Mouse (Mus musculus): ENCODE results near the gene 5730409E04Rik. TPM values are rescaled to one million over a fixed set of nuclear protein-coding genes. Genes with fewer than 3 reads are reported as not detected.
A peak's percentile ranks its signal among the peaks of the same experiment; 100 is the strongest.

Gene 5730409E04Rik
- total RNA-seq, 1 experiment, result 1.7 TPM

DNA sequence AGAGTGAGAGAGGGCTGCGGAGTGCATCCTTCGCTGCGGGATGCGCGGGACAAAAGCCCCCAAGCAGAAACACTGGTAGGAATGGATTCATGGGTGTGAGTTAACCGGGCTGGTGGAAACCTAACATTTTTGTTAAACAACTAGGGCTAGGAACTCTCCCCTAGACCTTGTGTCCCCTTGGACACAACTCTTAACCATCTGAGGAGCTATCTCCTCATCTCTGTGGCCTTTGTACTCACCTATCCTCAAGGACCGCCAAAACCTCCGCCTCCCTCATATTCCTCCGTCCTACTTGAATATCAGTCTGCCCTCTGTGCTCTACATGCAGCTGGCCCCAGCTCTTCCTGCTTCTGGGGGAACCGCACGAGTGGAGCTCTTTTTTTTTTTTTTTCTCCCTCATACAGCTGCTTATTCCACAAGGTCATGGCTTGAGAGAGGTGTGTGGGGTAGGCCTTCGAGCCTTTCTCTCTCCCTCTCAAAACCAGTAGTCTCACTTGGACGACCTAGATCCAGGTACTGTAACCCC lies 10.8 kb downstream of the 5730409E04Rik start:
- Histone ChIP-seq H3K9me3 (ENCODE audit: control insufficient read depth, insufficient read depth, low read depth, low read length) (no peaks in the 10 kb centered on the region), H3K4me3 (ENCODE audit: insufficient read depth in 1 of 2, low read depth in 1 of 2, low read length in 2 of 2, poor library complexity in 1 of 2, severe bottlenecking in 1 of 2) (peak overlapping the region; percentile 52 to 54), H3K36me3 (ENCODE audit: control insufficient read depth, insufficient read depth, low read length, poor library complexity, severe bottlenecking) (no peaks in the 10 kb centered on the region), H3K4me1 (ENCODE audit: control insufficient read depth in 2 of 2, insufficient read depth in 2 of 2, low read length in 2 of 2, poor library complexity in 1 of 2) (peaks cover 0 to 4% of the 10 kb centered on the region in 2 experiments; a peak in 1 of 4 replicates), H3K9ac (ENCODE audit: insufficient read depth, low read depth, low read length, poor library complexity, severe bottlenecking) (peak overlapping the region; percentile 3; the same call in 1 of the 2 replicates), H3K27ac (ENCODE audit: insufficient read depth, low read depth, low read length, poor library complexity, severe bottlenecking) (no peak overlapping the region)
- TF ChIP-seq MAFK (IDR thresholded peaks at IDR 0.05; ENCODE audit: insufficient read depth, low read depth, low read length) (no peak), HCFC1 (IDR thresholded peaks at IDR 0.05; ENCODE audit: borderline replicate concordance, insufficient read depth, low read length) (no peak), ZNF384 (IDR thresholded peaks at IDR 0.05; ENCODE audit: low read depth, low read length) (no peak), CHD2 (IDR thresholded peaks at IDR 0.05; ENCODE audit: low read depth, low read length) (no peak), ZC3H11A (IDR thresholded peaks at IDR 0.05; ENCODE audit: borderline replicate concordance, low read depth, low read length) (no peak)
- no peak for DNase-seq (ENCODE audit: low read depth, low spot score)
- in situ Hi-C loops (cut with MboI; ENCODE audit: low sequenced_read_pairs in 2 of 2, unreplicated experiment in 2 of 2), result no loop called here

DNA sequence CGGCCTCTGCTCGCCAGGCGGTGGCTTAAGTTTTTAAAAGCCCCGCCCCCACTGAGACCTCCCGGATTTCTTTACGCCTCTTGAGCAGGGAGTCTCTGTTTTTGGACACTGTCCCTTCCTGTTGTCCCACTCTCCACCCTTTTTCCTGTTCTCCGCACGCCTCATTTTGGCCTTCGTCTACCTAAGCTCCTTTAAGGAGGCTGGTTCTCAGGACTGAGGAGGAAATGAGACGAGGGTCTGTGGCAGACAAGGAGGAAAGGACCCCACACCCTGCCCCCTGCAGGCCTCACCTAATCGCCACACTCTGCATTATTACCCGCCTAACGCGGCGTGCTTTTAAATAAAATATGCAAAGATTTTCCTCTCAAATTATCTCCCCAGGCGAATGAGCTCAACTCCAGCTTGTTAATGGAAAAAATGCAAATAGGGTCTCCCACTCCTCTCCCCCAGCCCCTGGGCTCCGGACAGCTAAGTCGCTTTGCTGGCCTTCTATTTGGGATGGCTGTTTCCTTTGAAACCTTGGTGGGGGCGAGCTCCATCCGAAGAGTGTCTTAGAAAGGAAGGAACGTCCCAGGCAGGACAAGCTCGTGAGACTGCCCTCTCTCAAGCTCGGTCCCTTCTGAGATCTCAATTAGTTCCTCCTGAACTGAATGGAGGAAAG lies 17.5 kb downstream of the 5730409E04Rik start:
- no peak overlapping the region for H3K9ac ChIP-seq (ENCODE audit: insufficient read depth, low read depth, low read length, poor library complexity, severe bottlenecking)
- no peaks in the 10 kb centered on the region for H3K9me3 ChIP-seq (ENCODE audit: control insufficient read depth, insufficient read depth, low read depth, low read length)
- in situ Hi-C loops (cut with MboI; ENCODE audit: low sequenced_read_pairs in 2 of 2, unreplicated experiment in 2 of 2), result no loop called here
- no peaks in the 10 kb centered on the region for H3K36me3 ChIP-seq (ENCODE audit: control insufficient read depth, insufficient read depth, low read length, poor library complexity, severe bottlenecking)
- H3K27ac ChIP-seq (ENCODE audit: insufficient read depth, low read depth, low read length, poor library complexity, severe bottlenecking), result 0 out of 2 replicates have a peak overlapping the region, but pooled peaks have one; percentile 16
- H3K4me1 ChIP-seq (ENCODE audit: control insufficient read depth in 2 of 2, insufficient read depth in 2 of 2, low read length in 2 of 2, poor library complexity in 1 of 2), result peaks cover 4 to 7% of the 10 kb centered on the region in 2 experiments
- DNase-seq (ENCODE audit: low read depth, low spot score), result no peak
- TF ChIP-seq ZC3H11A (IDR thresholded peaks at IDR 0.05; ENCODE audit: borderline replicate concordance, low read depth, low read length) (no peak), HCFC1 (IDR thresholded peaks at IDR 0.05; ENCODE audit: borderline replicate concordance, insufficient read depth, low read length) (no peak), MAFK (IDR thresholded peaks at IDR 0.05; ENCODE audit: insufficient read depth, low read depth, low read length) (no peak)
- peak overlapping the region in 1 of 2 experiments; percentile 61; a peak in 2 of 4 replicates for H3K4me3 ChIP-seq (ENCODE audit: insufficient read depth in 1 of 2, low read depth in 1 of 2, low read length in 2 of 2, poor library complexity in 1 of 2, severe bottlenecking in 1 of 2)

DNA sequence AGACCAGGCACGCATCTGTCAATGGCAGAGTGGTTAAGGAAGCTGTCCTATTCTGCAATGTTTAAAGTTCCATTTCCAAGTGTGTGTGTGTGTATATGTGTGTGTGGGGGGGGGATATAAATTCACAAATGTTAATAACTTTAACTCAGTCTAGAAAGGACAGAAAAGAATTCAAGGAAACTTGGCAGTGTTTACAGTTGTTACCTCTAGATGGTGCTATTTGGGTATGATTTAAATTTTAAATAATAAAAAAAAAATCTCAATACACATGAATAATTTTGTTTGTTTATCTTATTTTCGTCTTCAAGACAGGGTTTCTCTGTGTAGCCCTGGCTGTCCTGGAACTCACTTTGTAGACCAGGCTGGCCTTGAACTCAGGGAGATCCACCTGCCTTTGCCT lies 22.3 kb downstream of the 5730409E04Rik start:
- Histone ChIP-seq H3K9ac (ENCODE audit: insufficient read depth, low read depth, low read length, poor library complexity, severe bottlenecking) (no peak overlapping the region), H3K27ac (ENCODE audit: insufficient read depth, low read depth, low read length, poor library complexity, severe bottlenecking) (no peak overlapping the region), H3K4me3 (ENCODE audit: insufficient read depth in 1 of 2, low read depth in 1 of 2, low read length in 2 of 2, poor library complexity in 1 of 2, severe bottlenecking in 1 of 2) (no peak overlapping the region), H3K4me1 (ENCODE audit: control insufficient read depth in 2 of 2, insufficient read depth in 2 of 2, low read length in 2 of 2, poor library complexity in 1 of 2) (peaks cover 3 to 5% of the 10 kb centered on the region in 2 experiments), H3K36me3 (ENCODE audit: control insufficient read depth, insufficient read depth, low read length, poor library complexity, severe bottlenecking) (no peaks in the 10 kb centered on the region), H3K9me3 (ENCODE audit: control insufficient read depth, insufficient read depth, low read depth, low read length) (no peaks in the 10 kb centered on the region)
- no peak for TF ChIP-seq ZC3H11A (IDR thresholded peaks at IDR 0.05; ENCODE audit: borderline replicate concordance, low read depth, low read length)
- TF ChIP-seq MAFK (IDR thresholded peaks at IDR 0.05; ENCODE audit: insufficient read depth, low read depth, low read length), result no peak
- in situ Hi-C loops (cut with MboI; ENCODE audit: low sequenced_read_pairs in 2 of 2, unreplicated experiment in 2 of 2), result no loop called here
- DNase-seq (ENCODE audit: low read depth, low spot score), result no peak

DNA sequence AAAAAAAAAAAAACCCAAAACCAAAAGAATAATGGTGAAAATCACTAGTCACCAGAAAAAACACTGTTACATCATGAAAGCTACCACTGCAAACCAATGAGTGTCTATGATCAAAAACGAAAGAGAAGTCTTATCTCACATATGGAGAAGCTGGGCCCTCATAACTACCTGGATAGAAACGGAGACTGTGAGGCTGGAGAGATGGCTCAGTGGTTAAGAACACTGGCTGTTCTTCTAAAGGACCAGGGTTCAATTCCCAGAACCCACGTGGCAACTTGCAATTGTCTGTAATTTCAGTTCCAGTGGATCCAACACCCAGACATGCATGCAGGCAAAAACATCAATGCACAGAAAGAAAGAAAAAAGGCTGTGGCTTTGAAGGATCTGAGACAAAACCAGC lies 23.1 kb downstream of the 5730409E04Rik start:
- TF ChIP-seq ZNF384 (IDR thresholded peaks at IDR 0.05; ENCODE audit: low read depth, low read length) (no peak), CHD2 (IDR thresholded peaks at IDR 0.05; ENCODE audit: low read depth, low read length) (no peak), MAFK (IDR thresholded peaks at IDR 0.05; ENCODE audit: insufficient read depth, low read depth, low read length) (no peak), HCFC1 (IDR thresholded peaks at IDR 0.05; ENCODE audit: borderline replicate concordance, insufficient read depth, low read length) (no peak), ZC3H11A (IDR thresholded peaks at IDR 0.05; ENCODE audit: borderline replicate concordance, low read depth, low read length) (no peak)
- no peaks in the 10 kb centered on the region for H3K9me3 ChIP-seq (ENCODE audit: control insufficient read depth, insufficient read depth, low read depth, low read length)
- in situ Hi-C loops (cut with MboI; ENCODE audit: low sequenced_read_pairs in 2 of 2, unreplicated experiment in 2 of 2), result no loop called here

More for the DNA sequence above, 23.1 kb downstream of the 5730409E04Rik start:
- Histone ChIP-seq H3K4me3 (ENCODE audit: insufficient read depth in 1 of 2, low read depth in 1 of 2, low read length in 2 of 2, poor library complexity in 1 of 2, severe bottlenecking in 1 of 2) (no peak overlapping the region), H3K36me3 (ENCODE audit: control insufficient read depth, insufficient read depth, low read length, poor library complexity, severe bottlenecking) (no peaks in the 10 kb centered on the region), H3K4me1 (ENCODE audit: control insufficient read depth in 2 of 2, insufficient read depth in 2 of 2, low read length in 2 of 2, poor library complexity in 1 of 2) (no peaks in the 10 kb centered on the region; a peak in 1 of 4 replicates), H3K27ac (ENCODE audit: insufficient read depth, low read depth, low read length, poor library complexity, severe bottlenecking) (no peak overlapping the region), H3K9ac (ENCODE audit: insufficient read depth, low read depth, low read length, poor library complexity, severe bottlenecking) (no peak overlapping the region)
- no peak for DNase-seq (ENCODE audit: low read depth, low spot score)

Measured in ES-E14 (cell line).